Mouse (Mus musculus): ENCODE data around the gene Dnajb12.
A peak's percentile ranks its signal among the peaks of the same experiment; 100 is the strongest.
"Not testable (repeated sequence)": the region's sequence is repeated elsewhere in the genome, so short reads cannot be mapped to it uniquely, and the experiment has no call there.

Dnajb12 gene

GRCm38 (mm10) chr10:59872651-59873050, 6.7 kb upstream of the Dnajb12 start:
- DNase-seq: not testable (repeated sequence)

- no peak for DNase-seq
Measured at GRCm38 (mm10) chr10:59873206-59873605, 6.2 kb upstream of the Dnajb12 start.

- DNase-seq: no peak
Measured at GRCm38 (mm10) chr10:59873613-59874012, 5.7 kb upstream of the Dnajb12 start.

- no peak for DNase-seq
Measured at GRCm38 (mm10) chr10:59875396-59875795, 4.0 kb upstream of the Dnajb12 start.

- DNase-seq: not testable (repeated sequence)
Measured at GRCm38 (mm10) chr10:59876698-59877097, 2.7 kb upstream of the Dnajb12 start.

- no peak for DNase-seq
Measured at GRCm38 (mm10) chr10:59877421-59878117, 1.8 kb upstream of the Dnajb12 start.

GRCm38 (mm10) chr10:59878823-59879222, 533 bp upstream of the Dnajb12 start:
- peak; percentile 49 for DNase-seq

- DNase-seq: no peak
Measured at GRCm38 (mm10) chr10:59880029-59880386, 652 bp downstream of the Dnajb12 start.

GRCm38 (mm10) chr10:59880837-59881236, 1.5 kb downstream of the Dnajb12 start:
- DNase-seq: peak; percentile 83

GRCm38 (mm10) chr10:59884327-59885173, 5.2 kb downstream of the Dnajb12 start:
- DNase-seq: peak; percentile 84

- DNase-seq: no peak
Measured at GRCm38 (mm10) chr10:59885174-59886080, 6.1 kb downstream of the Dnajb12 start.

- DNase-seq: no peak
Measured at GRCm38 (mm10) chr10:59886081-59886466, 6.7 kb downstream of the Dnajb12 start.

GRCm38 (mm10) chr10:59887432-59887831, 8.1 kb downstream of the Dnajb12 start:
- no peak for DNase-seq

GRCm38 (mm10) chr10:59889339-59889738, 10.0 kb downstream of the Dnajb12 start:
- DNase-seq: no peak

GRCm38 (mm10) chr10:59889953-59890751, 10.8 kb downstream of the Dnajb12 start:
- peak; percentile 1 for DNase-seq

- peak; percentile 63 for DNase-seq
Measured at GRCm38 (mm10) chr10:59892977-59893376, 13.6 kb downstream of the Dnajb12 start.

GRCm38 (mm10) chr10:59894251-59895160, 15.2 kb downstream of the Dnajb12 start:
- peak; percentile 82 for DNase-seq

GRCm38 (mm10) chr10:59895460-59896186, 16.3 kb downstream of the Dnajb12 start:
- DNase-seq: no peak

GRCm38 (mm10) chr10:59896211-59896610, 16.9 kb downstream of the Dnajb12 start:
- DNase-seq: no peak

- peak; percentile 50 for DNase-seq
Measured at GRCm38 (mm10) chr10:59896911-59897331, 17.6 kb downstream of the Dnajb12 start.
